Mouse (Mus musculus): Measurements from ENCODE around the gene Cyfip2.

- TF ChIP-seq GATA1 (IDR thresholded peaks at IDR 0.05; ENCODE audit: borderline replicate concordance, low read length) = no peak
- no peak for TF ChIP-seq FLI1 (IDR thresholded peaks at IDR 0.05; ENCODE audit: low read length)
Observed at GRCm38 (mm10) chr11:46188283-46188682, 124.4 kb downstream of the Cyfip2 start.
